Mouse (Mus musculus) kidney, adult 8-10 months (tissue): ENCODE measurements at regions not wholly inside any gene's neighbourhood (a gene's known extent, or its start where the extent isn't known, plus 50 kb on each side); places are given as distances from the start of the nearest gene placed in this dataset.
A peak's percentile ranks its signal among the peaks of the same experiment; 100 is the strongest.

Experiments used
- DNase-seq, 2 experiments: peaks; one replicate each; pipeline ENCODE4 v3.0.0; 2022

DNA sequence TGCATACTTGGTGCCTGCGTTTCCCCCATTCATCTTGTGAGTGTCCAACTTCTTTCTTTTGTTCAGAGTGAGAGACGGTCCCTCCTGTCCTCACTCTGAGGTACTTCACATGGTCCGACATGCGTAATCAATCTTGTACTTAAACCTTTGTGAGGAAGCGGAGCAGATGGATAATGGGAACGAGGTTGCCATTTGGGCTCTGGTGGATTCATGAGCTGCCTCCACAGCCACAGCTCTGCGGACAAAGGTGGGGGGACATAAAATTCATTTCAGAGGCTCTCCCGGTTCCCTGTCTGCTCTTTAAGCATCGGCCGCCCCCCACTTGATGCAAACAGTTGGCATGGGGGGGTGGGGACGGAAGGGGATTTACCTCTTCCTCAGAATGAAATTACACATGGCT is 454.7 kb downstream of the Sox2 start:
- DNase-seq, result no peak

- DNase-seq, result no peak
Observed at GRCm38 (mm10) chr3:35106097-35106496, 455.9 kb downstream of the Sox2 start.

- no peak for DNase-seq
Observed at GRCm38 (mm10) chr3:35133477-35133876, 483.3 kb downstream of the Sox2 start.

DNA sequence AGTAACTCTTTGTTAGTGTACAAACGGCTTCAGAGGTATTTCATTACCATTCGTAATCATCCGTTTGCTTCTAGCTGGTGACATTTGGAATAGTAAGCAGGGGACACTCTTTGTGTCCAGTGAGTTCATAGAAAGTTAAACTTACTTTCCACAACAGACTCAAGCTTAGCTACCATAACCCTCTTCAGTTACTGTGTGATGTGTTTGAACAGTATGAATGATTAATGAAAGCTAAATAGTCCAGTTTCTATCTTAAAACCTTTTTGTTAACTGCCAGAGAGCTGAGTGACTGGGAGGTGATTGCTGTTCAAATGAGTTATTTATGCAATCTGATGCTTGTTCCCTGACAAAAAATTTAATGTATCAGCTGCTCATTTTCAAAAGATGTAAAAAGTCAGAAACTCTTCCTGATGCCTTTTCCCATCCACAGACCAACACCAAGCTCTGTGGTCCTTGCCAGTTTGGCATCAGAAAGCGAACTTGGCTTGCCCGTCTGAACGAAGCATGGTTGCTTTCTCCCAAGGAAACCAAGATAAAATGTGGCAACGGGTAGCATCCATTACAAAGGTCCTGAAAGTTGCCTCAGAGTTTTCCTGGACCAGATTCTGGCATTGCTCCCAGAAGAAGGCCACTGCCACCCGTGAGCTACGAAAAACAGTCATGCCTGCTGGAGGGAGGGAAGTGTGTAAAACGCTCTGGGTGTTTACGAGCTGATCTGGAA is 491.5 kb downstream of the Sox2 start:
- no peak for DNase-seq

DNA sequence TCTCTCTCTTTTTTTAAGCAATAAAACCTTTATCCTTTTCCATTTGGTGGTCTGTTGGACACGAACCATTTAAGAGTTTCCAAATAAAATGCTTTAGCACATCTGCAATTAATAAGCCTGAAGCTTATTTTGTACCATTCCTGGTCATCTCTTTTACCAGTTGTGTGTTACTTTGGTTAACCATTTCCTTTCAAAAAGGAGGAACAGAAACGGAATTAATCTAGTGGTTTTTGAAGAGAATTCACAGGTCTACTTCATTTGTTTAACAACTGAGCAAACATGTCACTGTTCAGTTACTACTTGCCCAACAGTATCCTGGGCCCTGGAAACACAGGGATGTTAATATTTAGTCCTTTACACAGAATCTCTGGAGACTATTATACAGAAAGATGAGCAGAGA is 492.5 kb downstream of the Sox2 start:
- no peak for DNase-seq

GRCm38 (mm10) chr3:35145569-35145968 is 495.4 kb downstream of the Sox2 start:
- no peak for DNase-seq

DNA sequence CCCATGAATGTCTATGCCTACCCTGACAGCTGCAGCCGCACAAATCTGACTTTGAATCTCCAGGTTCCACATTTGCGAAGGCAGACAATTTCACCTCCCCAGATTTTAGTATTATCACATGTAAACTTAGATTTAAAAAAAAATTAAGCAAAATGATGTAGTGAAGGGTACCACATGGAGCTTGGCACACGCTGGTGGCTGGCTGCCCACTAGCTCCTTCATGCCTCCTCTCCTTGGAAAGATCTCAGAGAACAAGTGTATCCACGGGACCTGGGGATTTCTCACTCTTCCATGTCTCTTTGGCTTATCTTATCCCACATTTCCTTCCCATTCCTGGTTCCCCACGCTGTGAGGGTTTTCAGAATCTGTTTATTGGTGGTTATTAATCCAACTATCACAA is 496.5 kb downstream of the Sox2 start:
- DNase-seq, result no peak

- DNase-seq, result peak in 1 of 2 experiments; percentile 1
Observed at GRCm38 (mm10) chr3:35149251-35149691, 499.1 kb downstream of the Sox2 start.

DNA sequence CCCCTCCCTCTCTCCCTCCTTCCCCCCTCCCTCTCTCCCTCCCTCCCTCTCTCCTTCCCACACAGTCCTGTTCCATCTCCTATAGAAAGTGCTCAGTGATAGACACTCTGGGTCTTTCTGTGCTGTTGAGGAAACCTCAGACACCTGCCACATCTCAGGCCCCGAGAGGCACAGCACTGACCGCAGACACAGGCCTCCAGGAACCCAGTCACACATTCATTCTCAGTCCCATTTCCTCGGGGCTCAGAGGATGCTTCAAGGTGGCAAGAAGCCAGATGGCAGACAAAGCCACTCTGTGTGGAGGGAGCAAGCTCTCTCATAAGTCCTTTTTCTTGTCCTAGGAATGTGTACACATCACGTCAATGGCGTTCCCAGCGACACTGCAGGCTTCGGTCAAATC is 502.0 kb downstream of the Sox2 start:
- DNase-seq, result no peak

GRCm38 (mm10) chr3:35154266-35154665 is 504.1 kb downstream of the Sox2 start:
- DNase-seq, result no peak

- no peak for DNase-seq
Observed at GRCm38 (mm10) chr3:35168676-35169075, 518.5 kb downstream of the Sox2 start.

- no peak for DNase-seq
Observed at GRCm38 (mm10) chr3:35178759-35179440, 528.7 kb downstream of the Sox2 start.

GRCm38 (mm10) chr3:35208526-35208925 is 545.4 kb upstream of the Atp11b start:
- DNase-seq, result no peak

- DNase-seq, result no peak
Observed at GRCm38 (mm10) chr3:35219394-35219793, 534.5 kb upstream of the Atp11b start.

- DNase-seq, result no peak
Observed at GRCm38 (mm10) chr3:35221183-35221582, 532.7 kb upstream of the Atp11b start.

- DNase-seq, result no peak
Observed at GRCm38 (mm10) chr3:35222251-35222650, 531.7 kb upstream of the Atp11b start.

GRCm38 (mm10) chr3:35225051-35225701 is 528.7 kb upstream of the Atp11b start:
- DNase-seq, result no peak

GRCm38 (mm10) chr3:35225774-35226365 is 528.0 kb upstream of the Atp11b start:
- DNase-seq, result no peak

GRCm38 (mm10) chr3:35231158-35231928 is 522.6 kb upstream of the Atp11b start:
- DNase-seq, result no peak

DNA sequence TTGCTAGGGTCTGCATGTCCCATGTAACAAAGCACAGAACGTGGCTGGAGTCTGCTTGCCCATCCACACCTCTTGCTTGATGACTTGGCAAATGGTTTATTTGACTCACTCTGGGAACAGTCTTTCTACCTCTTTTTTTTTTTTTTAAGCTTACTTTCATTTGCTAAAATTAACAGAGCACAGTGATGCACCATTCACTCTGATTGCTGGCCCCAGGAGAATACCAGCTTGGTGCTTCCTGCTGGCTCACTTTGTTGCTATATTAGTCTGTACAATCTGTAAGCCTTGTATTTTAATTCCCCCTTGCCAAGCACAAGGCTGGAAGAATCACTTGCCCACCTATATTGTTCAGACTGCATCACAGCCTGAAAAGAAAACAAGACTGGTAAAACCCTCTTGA is 521.4 kb upstream of the Atp11b start:
- DNase-seq, result no peak

DNA sequence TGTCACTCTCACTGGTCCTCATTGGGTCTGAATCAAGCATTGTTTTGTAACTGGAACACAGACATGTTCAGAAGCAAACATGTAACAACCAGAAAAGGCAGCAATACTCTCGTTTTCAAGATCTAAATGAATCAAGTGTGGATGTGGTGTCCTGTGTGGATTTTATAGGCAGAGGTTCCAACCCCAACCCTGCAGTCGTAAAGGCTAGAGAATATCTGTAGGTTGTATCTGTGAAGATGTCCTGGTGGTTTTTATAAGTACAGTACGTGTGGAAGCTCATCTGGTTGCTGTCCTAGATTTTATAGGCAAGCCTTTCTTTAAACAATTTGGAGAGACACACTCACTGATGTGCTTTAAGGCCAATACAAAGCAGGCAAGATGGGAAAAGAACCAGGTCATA is 518.8 kb upstream of the Atp11b start:
- DNase-seq, result no peak

GRCm38 (mm10) chr3:35235772-35236171 is 518.1 kb upstream of the Atp11b start:
- no peak for DNase-seq

DNA sequence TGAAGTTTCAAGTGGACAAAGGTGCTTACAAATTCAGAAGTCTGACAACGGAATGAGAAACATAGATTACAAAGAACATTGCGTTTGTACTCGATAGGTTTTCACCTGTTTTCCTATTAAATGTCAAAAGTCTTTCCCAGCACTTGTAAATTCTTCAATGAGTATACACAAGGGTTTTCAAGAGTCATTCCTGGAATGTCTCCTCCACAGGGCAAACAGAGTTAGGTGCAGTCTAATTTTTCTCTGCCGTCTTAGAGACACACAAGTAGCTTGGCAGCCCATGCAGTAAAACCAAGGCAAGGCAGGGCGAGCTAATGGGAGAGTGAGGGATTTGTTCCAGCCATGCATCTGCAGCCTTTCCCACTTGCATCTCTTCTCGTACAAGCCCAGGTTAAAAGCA is 516.6 kb upstream of the Atp11b start:
- DNase-seq, result no peak
